Mouse (Mus musculus) hindbrain, embryonic 15.5 days (tissue): ENCODE measurements around the gene Btbd35f29. TPM values are rescaled to one million over a fixed set of nuclear protein-coding genes. Genes with fewer than 3 reads are reported as not detected.
"Not testable (repeated sequence)": the region's sequence is repeated elsewhere in the genome, so short reads cannot be mapped to it uniquely, and the experiment has no call there.

Experiments used
- ATAC-seq: fragments of 200-750 bp; cut with Nextera tagmentation; 2 replicates; pipeline ENCODE4 v1.8.0; 2017; ENCODE audit warnings: low read depth, moderate number of reproducible peaks, moderate TSS enrichment; ENCODE audit not compliant: low FRiP score
- H3K27ac ChIP-seq: fragments of 300-500 bp; sonication (generic); replicated peaks from 2 replicates; pipeline ENCODE4 v1.5.1; 2015; ENCODE audit warnings: mild to moderate bottlenecking, inconsistent platforms
- H3K27me3 ChIP-seq: fragments of 300-500 bp; sonication (generic); 2 replicates; pipeline ENCODE4 v1.6.1; 2015; ENCODE audit warnings: control low read depth, inconsistent platforms
- H3K36me3 ChIP-seq: fragments of 300-500 bp; sonication (generic); 2 replicates; pipeline ENCODE4 v1.6.1; 2015; ENCODE audit warnings: control low read depth, inconsistent platforms
- H3K4me1 ChIP-seq: fragments of 300-500 bp; sonication (generic); replicated peaks from 2 replicates; pipeline ENCODE4 v1.6.1; 2015; ENCODE audit warnings: control low read depth, inconsistent platforms
- H3K4me2 ChIP-seq: fragments of 300-500 bp; sonication (generic); 2 replicates; pipeline ENCODE4 v1.6.1; 2015; ENCODE audit warnings: moderate library complexity, mild to moderate bottlenecking, inconsistent platforms
- H3K4me3 ChIP-seq: fragments of 300-500 bp; sonication (generic); 2 replicates; pipeline ENCODE4 v1.5.1; 2015; ENCODE audit warnings: mild to moderate bottlenecking, inconsistent platforms
- H3K9ac ChIP-seq: fragments of 300-500 bp; sonication (generic); 2 replicates; pipeline ENCODE4 v1.6.1; 2015; ENCODE audit warnings: inconsistent platforms
- H3K9me3 ChIP-seq: fragments of 300-500 bp; sonication (generic); 2 replicates; pipeline ENCODE4 v1.6.1; 2016; ENCODE audit warnings: control low read depth, inconsistent platforms
- WGBS: fragments of 180-500 bp; shearing (Covaris S2); methylation state at CpG from one replicate; pipeline ENCODE4 v1.1.7; 2015; 5-methylcytosine and 5-hydroxymethylcytosine counted together
- polyA plus RNA-seq: library from polyadenylated mRNA; unstranded; fragments of >200 nt; fragmentation: Nextera tagmentation; extraction: Ambion mirVana; gene quantifications from 2 replicates; pipeline ENCODE4 v1.2.1, GENCODE M21; 2015

Gene Btbd35f29
- polyA plus RNA-seq = not detected in 2 replicates

DNA sequence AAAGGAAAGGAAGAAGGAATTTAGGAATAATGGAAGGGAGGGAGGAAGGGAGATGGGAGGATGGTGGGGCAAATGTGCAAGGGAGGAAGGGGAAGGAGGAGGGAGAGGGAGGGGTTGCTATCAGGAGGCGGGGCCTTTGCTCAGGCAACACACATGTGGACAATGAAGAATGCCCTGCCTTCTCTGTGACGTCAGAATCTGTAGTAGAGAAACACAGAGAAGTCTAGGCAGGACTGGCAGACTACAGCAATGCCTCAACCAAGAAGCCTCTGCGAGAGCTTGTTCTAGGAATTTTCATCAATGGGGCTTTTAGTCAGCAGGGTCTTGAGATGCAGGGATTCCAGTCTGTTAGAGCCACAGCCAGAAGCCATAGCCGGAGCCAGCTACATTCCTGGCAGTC, at the start of gene Btbd35f29:
TSS of gene Btbd35f29 (plus strand) at position 301 of the 400 bp plus-strand sequence.
- not testable (repeated sequence) for H3K4me1 ChIP-seq, H3K4me2 ChIP-seq, H3K27ac ChIP-seq, H3K27me3 ChIP-seq, H3K4me3 ChIP-seq, H3K9me3 ChIP-seq, H3K36me3 ChIP-seq, H3K9ac ChIP-seq, ATAC-seq
- no CpG with 5 or more reads among the region's 4 CpGs for WGBS

DNA sequence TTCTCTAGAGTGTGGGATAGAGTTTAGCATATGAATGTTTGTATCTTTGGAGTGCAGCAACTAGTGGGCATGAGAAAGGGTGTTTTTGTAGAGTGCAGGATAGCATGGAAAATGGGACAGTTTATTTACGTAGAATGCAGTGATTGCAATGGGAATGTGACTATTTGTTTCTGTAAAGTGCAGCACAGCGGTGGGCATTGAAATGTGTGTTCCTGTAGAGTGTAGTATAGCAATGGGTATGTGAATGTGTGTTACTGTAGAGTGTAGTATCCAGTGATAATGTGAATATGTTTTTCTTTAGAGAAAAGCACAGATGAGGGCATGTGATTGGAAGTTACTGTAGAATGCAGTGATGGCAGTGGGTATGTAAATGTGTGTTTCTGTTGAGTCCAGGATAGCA, 23.9 kb downstream of the Btbd35f29 start:
- H3K9me3 ChIP-seq, H3K36me3 ChIP-seq, H3K9ac ChIP-seq, H3K27me3 ChIP-seq, ATAC-seq, H3K4me3 ChIP-seq, H3K4me1 ChIP-seq, H3K4me2 ChIP-seq, H3K27ac ChIP-seq: not testable (repeated sequence)
- 84% methylated on average over 2 of the region's 2 CpGs for WGBS

DNA sequence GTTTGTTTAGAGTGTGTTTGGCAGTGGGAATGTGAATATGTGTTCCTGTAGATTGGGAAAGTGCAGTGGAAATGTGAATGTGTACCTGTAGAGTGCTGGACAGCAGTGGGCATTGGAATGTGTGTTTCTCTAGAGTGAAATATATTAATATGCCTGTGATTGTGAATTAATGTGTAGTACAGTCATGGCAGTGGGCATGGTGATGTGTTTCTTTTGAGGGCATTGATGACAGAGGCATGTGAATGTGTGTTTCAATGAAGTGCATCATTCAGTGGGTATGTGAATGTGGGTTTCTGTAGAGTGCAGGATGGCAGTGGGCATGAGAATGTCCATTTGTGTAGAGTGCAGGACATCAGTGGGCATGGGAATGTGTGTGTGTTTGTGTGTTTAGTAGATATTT, 27.7 kb downstream of the Btbd35f29 start:
- H3K4me3 ChIP-seq, H3K27ac ChIP-seq, H3K4me1 ChIP-seq, H3K9me3 ChIP-seq, ATAC-seq, H3K27me3 ChIP-seq, H3K9ac ChIP-seq, H3K36me3 ChIP-seq, H3K4me2 ChIP-seq: not testable (repeated sequence)

DNA sequence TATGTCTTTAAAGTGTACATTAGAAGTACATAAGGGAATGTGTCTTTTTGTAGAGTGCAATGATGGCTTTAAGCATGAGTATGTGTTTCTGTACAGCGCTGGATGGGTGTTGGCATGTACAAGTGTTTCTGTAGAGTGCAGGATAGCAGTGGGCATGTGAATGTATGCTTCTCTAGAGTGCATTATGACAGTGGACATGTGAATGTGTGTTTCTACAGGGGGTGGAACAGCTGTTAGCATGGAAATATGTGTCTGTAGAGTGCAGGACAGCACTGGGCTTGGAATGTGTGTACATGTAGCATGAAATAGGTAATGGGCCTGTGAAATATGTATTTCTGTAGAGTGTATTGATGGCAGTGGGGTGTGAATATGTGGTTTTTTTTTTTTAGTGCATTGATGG, 28.4 kb downstream of the Btbd35f29 start:
- not testable (repeated sequence) for H3K9me3 ChIP-seq, H3K4me1 ChIP-seq, ATAC-seq, H3K4me3 ChIP-seq, H3K27me3 ChIP-seq, H3K27ac ChIP-seq, H3K9ac ChIP-seq, H3K4me2 ChIP-seq, H3K36me3 ChIP-seq
- 85% methylated on average over 1 of the region's 1 CpGs for WGBS

DNA sequence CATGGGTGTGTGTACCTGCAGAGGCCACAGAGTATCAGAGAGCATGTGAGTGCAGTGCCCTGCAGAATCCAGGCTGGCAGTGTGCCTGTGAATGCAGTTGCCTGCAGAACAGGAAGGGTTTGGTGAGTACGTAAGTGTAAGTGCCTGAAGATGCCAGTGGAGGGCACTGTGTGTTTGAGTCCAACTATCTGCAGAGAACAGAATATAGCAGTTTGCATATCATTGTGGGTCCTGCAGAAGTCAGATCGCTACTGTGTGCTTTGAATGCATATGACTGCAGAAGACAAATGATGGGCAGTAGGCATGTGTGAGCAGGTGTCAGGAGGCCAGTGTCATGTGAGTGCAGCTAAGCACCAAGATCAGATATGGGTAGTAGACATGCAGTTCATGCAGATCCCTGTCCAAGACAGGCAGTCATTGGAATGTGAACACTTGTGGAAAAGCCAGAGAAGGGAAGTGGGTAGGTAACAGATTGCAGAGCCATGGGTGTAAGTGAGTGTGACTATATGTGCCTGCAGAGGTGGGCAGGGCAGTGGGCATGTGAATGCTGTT, 41.1 kb downstream of the Btbd35f29 start:
- not testable (repeated sequence) for H3K4me1 ChIP-seq, ATAC-seq, H3K36me3 ChIP-seq, H3K27me3 ChIP-seq, H3K4me2 ChIP-seq, H3K27ac ChIP-seq, H3K4me3 ChIP-seq, H3K9ac ChIP-seq
- WGBS = 87% methylated on average over 2 of the region's 2 CpGs
- peaks cover 23% of the 10 kb centered on the region for H3K9me3 ChIP-seq

DNA sequence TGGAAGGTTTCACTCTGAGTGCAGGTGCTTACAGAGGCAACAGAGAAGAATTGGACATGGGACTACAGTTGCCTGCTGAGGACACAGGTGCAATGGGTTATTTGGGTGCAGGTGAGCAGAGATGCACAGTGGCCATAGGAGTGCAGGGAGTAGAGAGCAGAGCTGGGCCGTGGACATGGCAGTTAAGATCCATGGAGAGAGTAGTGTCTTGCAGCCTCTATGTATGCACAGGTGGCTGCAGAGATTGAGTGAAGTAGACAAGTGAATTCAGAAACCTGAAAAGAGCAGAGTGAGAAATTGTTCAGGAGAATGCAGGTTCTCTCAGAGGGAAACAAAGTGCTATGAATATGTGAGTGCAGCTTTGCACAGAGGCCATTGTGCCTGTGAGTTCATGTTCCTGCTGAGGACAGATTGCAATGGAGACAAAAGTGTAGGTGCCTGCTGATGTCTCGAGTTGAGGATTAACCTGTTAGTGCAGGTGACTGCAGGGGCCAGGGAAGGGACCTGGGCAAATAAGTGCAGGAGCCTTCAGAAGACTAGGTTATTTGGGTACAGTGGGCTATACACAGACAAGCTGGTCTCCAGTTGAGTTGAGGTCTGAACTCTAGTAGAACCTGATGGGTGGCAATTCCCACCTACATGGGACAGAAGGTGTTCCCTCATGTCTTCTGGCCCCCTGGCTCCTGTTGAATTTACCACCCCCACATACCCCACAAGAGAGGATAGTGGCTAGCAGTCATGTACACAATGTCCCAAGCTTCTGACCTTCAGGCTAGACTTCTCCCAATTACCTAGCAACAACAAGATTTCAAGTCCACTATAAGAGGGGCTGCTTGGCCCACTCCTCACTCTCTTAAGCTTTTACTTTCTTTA, 42.2 kb downstream of the Btbd35f29 start:
- not testable (repeated sequence) for H3K27ac ChIP-seq, H3K36me3 ChIP-seq, H3K9ac ChIP-seq, H3K4me3 ChIP-seq, H3K4me1 ChIP-seq, ATAC-seq, H3K27me3 ChIP-seq, H3K4me2 ChIP-seq
- WGBS = 66% methylated on average over 2 of the region's 2 CpGs
- H3K9me3 ChIP-seq = peaks cover 28% of the 10 kb centered on the region

DNA sequence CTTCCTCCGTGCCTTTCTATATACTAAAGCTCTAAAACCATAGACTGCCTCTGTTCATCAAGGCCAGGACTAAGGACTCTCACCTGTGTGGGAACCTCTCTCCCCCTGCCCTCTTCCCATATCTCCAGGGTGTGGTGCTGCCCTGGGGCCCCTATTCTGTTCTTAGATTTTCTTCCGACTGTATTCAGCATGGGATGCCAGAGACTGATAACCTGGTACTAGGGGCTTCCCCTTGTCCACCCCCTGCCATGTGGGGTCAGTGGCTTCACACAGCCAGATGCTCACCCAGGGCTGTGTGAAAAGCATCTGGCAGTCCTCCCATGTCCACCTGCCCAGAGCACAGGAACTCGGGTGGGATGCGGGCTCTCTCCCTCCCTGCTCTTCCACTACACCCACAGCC, 43.1 kb downstream of the Btbd35f29 start:
- 91% methylated on average over 4 of the region's 4 CpGs for WGBS
- peaks cover 28% of the 10 kb centered on the region for H3K9me3 ChIP-seq
- not testable (repeated sequence) for ATAC-seq, H3K9ac ChIP-seq, H3K4me3 ChIP-seq, H3K27ac ChIP-seq, H3K4me2 ChIP-seq, H3K36me3 ChIP-seq, H3K4me1 ChIP-seq, H3K27me3 ChIP-seq

DNA sequence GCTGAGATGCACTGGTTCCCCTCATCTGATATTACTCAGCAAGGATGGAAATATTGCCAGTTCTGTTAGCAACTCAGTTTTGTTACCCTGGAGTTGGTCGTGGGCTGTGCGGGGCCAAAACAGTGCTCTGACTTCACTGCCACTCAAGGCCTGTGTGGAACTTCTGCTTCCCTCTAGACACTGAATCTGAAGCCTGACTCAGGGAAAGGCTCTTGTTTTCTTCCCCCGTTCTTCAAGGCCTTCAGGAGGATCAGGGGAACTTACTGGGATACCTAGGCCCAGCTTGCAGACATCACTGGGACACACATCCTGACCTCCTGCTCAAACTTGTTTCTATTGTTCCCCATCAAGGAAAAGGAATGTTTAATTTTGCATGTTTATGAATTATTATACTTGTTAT, 45.2 kb downstream of the Btbd35f29 start:
- not testable (repeated sequence) for H3K27ac ChIP-seq, H3K4me3 ChIP-seq, H3K4me2 ChIP-seq, H3K9ac ChIP-seq, ATAC-seq, H3K36me3 ChIP-seq, H3K27me3 ChIP-seq, H3K4me1 ChIP-seq
- WGBS = 79% methylated on average over 3 of the region's 3 CpGs
- peaks cover 31% of the 10 kb centered on the region for H3K9me3 ChIP-seq

DNA sequence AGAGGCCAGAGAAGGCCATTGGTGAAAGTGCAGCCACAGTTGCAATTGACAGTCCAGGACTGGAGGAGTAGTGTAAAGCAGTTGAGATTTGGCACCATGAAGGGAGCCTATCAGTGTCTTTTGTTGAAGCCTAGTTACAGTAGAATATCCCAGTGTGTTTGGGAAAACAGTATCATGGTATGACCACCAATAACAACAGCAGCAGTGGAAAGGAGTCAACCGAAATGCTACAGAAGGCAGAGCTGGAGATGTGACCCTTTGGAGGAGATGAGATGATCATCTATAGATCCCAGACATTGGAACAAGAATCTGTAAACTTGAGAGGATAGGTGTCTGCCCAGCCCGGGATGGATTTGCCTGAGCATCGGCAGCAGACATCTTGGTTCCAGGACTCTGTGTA, 47.7 kb downstream of the Btbd35f29 start:
- H3K27ac ChIP-seq, H3K4me1 ChIP-seq, ATAC-seq, H3K4me2 ChIP-seq, H3K36me3 ChIP-seq, H3K9ac ChIP-seq, H3K4me3 ChIP-seq, H3K27me3 ChIP-seq: not testable (repeated sequence)
- 97% methylated on average over 3 of the region's 3 CpGs for WGBS
- H3K9me3 ChIP-seq = peaks cover 28% of the 10 kb centered on the region

Other genes with a start within 250 kb of the Btbd35f29 start
- not detected in 2 replicates for gene Spin2f, start 136.2 kb downstream of the Btbd35f29 start, polyA plus RNA-seq
- gene Btbd35f26, start 218.8 kb downstream of the Btbd35f29 start, polyA plus RNA-seq = not detected in 2 replicates